Mouse (Mus musculus) kidney, postnatal 25 days (tissue): ENCODE measurements around the gene Alg3.

Experiments
- DNase-seq, 2 experiments: peaks; one replicate each; pipeline ENCODE4 v3.0.0; 2021; ENCODE audit warnings: mixed read lengths in 2 of 2

Gene Alg3

GRCm38 (mm10) chr16:20611357-20612227 is at the start of gene Alg3, which contains the start of the genes Eef1akmt4 and Gm49333:
Alg3 (minus strand) TSS chr16:20611735.
Eef1akmt4 (plus strand) TSS chr16:20611593.
Gm49333 (plus strand) TSS chr16:20611610.
- DNase-seq, result peak; percentile 90 to 95

GRCm38 (mm10) chr16:20657661-20658060 is 46.1 kb upstream of the Alg3 start:
- no peak for DNase-seq

- DNase-seq, result no peak
Measured at GRCm38 (mm10) chr16:20653315-20653714, 41.8 kb upstream of the Alg3 start.

- no peak for DNase-seq
Measured at GRCm38 (mm10) chr16:20651947-20652310, 40.4 kb upstream of the Alg3 start.

- peak; percentile 98 for DNase-seq
Measured at GRCm38 (mm10) chr16:20651076-20651946, 39.8 kb upstream of the Alg3 start, which contains the start of gene Psmd2. Psmd2 (plus strand) TSS chr16:20651652.

- DNase-seq, result no peak
Measured at GRCm38 (mm10) chr16:20643911-20644310, 32.4 kb upstream of the Alg3 start.

- peak; percentile 83 for DNase-seq
Measured at GRCm38 (mm10) chr16:20642161-20642560, 30.6 kb upstream of the Alg3 start.

- DNase-seq, result no peak
Measured at GRCm38 (mm10) chr16:20638367-20638766, 26.8 kb upstream of the Alg3 start.

GRCm38 (mm10) chr16:20637410-20637809 is 25.9 kb upstream of the Alg3 start:
- DNase-seq, result no peak

- DNase-seq, result no peak
Measured at GRCm38 (mm10) chr16:20629731-20630634, 18.4 kb upstream of the Alg3 start, which contains the start of gene Ece2. Ece2 (plus strand) TSS chr16:20629828.

- DNase-seq, result no peak
Measured at GRCm38 (mm10) chr16:20628871-20629391, 17.4 kb upstream of the Alg3 start.

- no peak for DNase-seq
Measured at GRCm38 (mm10) chr16:20623211-20623610, 11.7 kb upstream of the Alg3 start.

- peak; percentile 25 to 63 for DNase-seq
Measured at GRCm38 (mm10) chr16:20621991-20622685, 10.6 kb upstream of the Alg3 start.

- peak; percentile 78 to 89 for DNase-seq
Measured at GRCm38 (mm10) chr16:20621191-20621990, 9.9 kb upstream of the Alg3 start, which contains the start of gene Camk2n2. Camk2n2 (minus strand) TSS chr16:20621287.

GRCm38 (mm10) chr16:20620751-20621190 is 9.2 kb upstream of the Alg3 start:
- no peak for DNase-seq

GRCm38 (mm10) chr16:20620399-20620735 is 8.8 kb upstream of the Alg3 start:
- DNase-seq, result no peak

- DNase-seq, result peak; percentile 37 to 57
Measured at GRCm38 (mm10) chr16:20619541-20620398, 8.2 kb upstream of the Alg3 start.

- DNase-seq, result peak; percentile 75 to 81
Measured at GRCm38 (mm10) chr16:20610501-20611356, 806 bp downstream of the Alg3 start.
